ENCODE assay signal across 24 mouse cellular contexts in genomic region chr2:48316180-48316889, GRCm38 (mm10).
A peak's percentile ranks its signal among the peaks of the same experiment; 100 is the strongest.
DNase-seq lines count a peak whose midpoint lies in the region; ATAC-seq lines count a peak whose summit lies in the region.
"Had no signal": no experiment of that assay in that cellular context is flagged by ENCODE, and none has a peak within 500 bp of the region (broad histone marks: within the 10 kb centered on the region; RNA-seq: fewer than 3 reads in every experiment).

No protein-coding gene starts in this region.

- WGBS in kidney, embryonic 14.5 days: 78% methylated on average over 8 of the region's 8 CpGs

- ATAC-seq in kidney, embryonic 14.5 days (ENCODE audit: low FRiP score, low TSS enrichment): 0 out of 2 replicates have a peak, but pooled peaks have one; percentile 7
- ATAC-seq in cerebellum, adult (ENCODE audit: insufficient number of reproducible peaks, low FRiP score, low TSS enrichment): no peak
- ATAC-seq: hindbrain, embryonic 16.5 days had no signal

- no peak overlapping the region for H3K4me2 ChIP-seq in kidney, embryonic 14.5 days (replicated peaks; ENCODE audit: low read depth, low read length)
- H3K4me2 ChIP-seq: heart, embryonic 12.5 days; limb, embryonic 13.5 days; liver, embryonic 13.5 days; lung, embryonic 15.5 days had no signal

- H3K27me3 ChIP-seq in kidney, embryonic 14.5 days (ENCODE audit: control insufficient read depth, insufficient read depth, low read length): no peaks in the 10 kb centered on the region
- H3K27me3 ChIP-seq: heart, embryonic 12.5 days; limb, embryonic 13.5 days; liver, embryonic 13.5 days; lung, embryonic 15.5 days had no signal

- H3K9ac ChIP-seq in kidney, embryonic 14.5 days (ENCODE audit: low read depth, low read length): no peak overlapping the region
- H3K9ac ChIP-seq: heart, embryonic 12.5 days; limb, embryonic 13.5 days; liver, embryonic 13.5 days; lung, embryonic 15.5 days had no signal

- H3K27ac ChIP-seq in kidney, embryonic 14.5 days (ENCODE audit: low read depth, low read length): no peak overlapping the region
- H3K27ac ChIP-seq: forebrain, embryonic 10.5 days; hindbrain, embryonic 10.5 days; limb, embryonic 13.5 days; liver, embryonic 13.5 days; lung, embryonic 15.5 days had no signal

- H3K36me3 ChIP-seq in kidney, embryonic 14.5 days (ENCODE audit: control insufficient read depth, insufficient read depth, low read length): no peaks in the 10 kb centered on the region
- H3K36me3 ChIP-seq: forebrain, embryonic 10.5 days; heart, embryonic 12.5 days; hindbrain, embryonic 10.5 days; limb, embryonic 13.5 days; liver, embryonic 13.5 days; lung, embryonic 15.5 days had no signal

- DNase-seq in kidney, postnatal 14 days: no peak
- DNase-seq in CD4-positive helper T cell, adult 2 months (ENCODE audit: low read depth, low spot score): peak; percentile 37
- DNase-seq in CD4-positive, CD25-positive, alpha-beta regulatory T cell, adult 2 months (ENCODE audit: low read depth, low spot score): peak; percentile 55
- peak; percentile 9 for DNase-seq in ZHBTc4 (ENCODE audit: low read depth, low spot score)
- no peak for DNase-seq in layer of hippocampus, postnatal 14 days (ENCODE audit: low spot score in 2 of 2)
- DNase-seq in left cerebral cortex, adult 18-20 months (ENCODE audit: low spot score in 2 of 2): no peak
- DNase-seq: adrenal gland, postnatal 25 days; cerebellum, adult 9-10 months; gastrocnemius, postnatal 14 days; heart, adult 11 months; heart, postnatal 10 days; kidney, adult 18-20 months; kidney, postnatal 25 days; liver, embryonic 13.5 days; lung, postnatal 4 days; thymus, postnatal 25 days had no signal

- no peak overlapping the region for H3K4me3 ChIP-seq in kidney, embryonic 14.5 days (ENCODE audit: low read length)
- H3K4me3 ChIP-seq: forebrain, embryonic 10.5 days; heart, embryonic 12.5 days; hindbrain, embryonic 10.5 days; limb, embryonic 13.5 days; liver, embryonic 13.5 days; lung, embryonic 15.5 days had no signal

- H3K4me1 ChIP-seq in kidney, embryonic 14.5 days (ENCODE audit: control insufficient read depth, insufficient read depth, low read length): no peaks in the 10 kb centered on the region; the same call in 1 of the 2 replicates
- H3K4me1 ChIP-seq: heart, embryonic 12.5 days; liver, embryonic 13.5 days had no signal

- no peaks in the 10 kb centered on the region for H3K9me3 ChIP-seq in kidney, embryonic 14.5 days (ENCODE audit: control insufficient read depth, low read length)
- H3K9me3 ChIP-seq: forebrain, embryonic 10.5 days; heart, embryonic 12.5 days; hindbrain, embryonic 10.5 days; limb, embryonic 13.5 days; liver, embryonic 13.5 days; lung, embryonic 15.5 days had no signal

Comparison
In these comparisons a context has a peak if more than half of its experiments do, and no peak if none do; other contexts are left out.
1. DNase-seq: peak in CD4-positive helper T cell, adult 2 months (single experiment), CD4-positive, CD25-positive, alpha-beta regulatory T cell, adult 2 months (single experiment) and ZHBTc4 (single experiment); none in kidney, postnatal 14 days (single experiment), layer of hippocampus, postnatal 14 days (0 of 2) and left cerebral cortex, adult 18-20 months (0 of 2).